Mouse (Mus musculus) left cerebral cortex, adult 8-10 months (tissue): ENCODE measurements around the gene Iars2. TPM values are rescaled to one million over a fixed set of nuclear protein-coding genes. Genes with fewer than 3 reads are reported as not detected.

Source experiments
- DNase-seq, 2 experiments: peaks; one replicate each; pipeline ENCODE4 v3.0.0; 2022; ENCODE audit warnings: low spot score in 2 of 2
- total RNA-seq, 4 experiments: library from RNA; stranded (reverse); gene quantifications; 2 replicates each; pipeline ENCODE4 v1.2.4; 2022

Iars2 gene
- total RNA-seq = 10 to 100 TPM; 34.0 to 36.4 (median 35.2) TPM

- DNase-seq = peak; percentile 86 to 90
Observed at GRCm38 (mm10) chr1:185328721-185329610, at the start of gene Iars2. TSS of gene Iars2 (minus strand) at chr1:185329396.

DNA sequence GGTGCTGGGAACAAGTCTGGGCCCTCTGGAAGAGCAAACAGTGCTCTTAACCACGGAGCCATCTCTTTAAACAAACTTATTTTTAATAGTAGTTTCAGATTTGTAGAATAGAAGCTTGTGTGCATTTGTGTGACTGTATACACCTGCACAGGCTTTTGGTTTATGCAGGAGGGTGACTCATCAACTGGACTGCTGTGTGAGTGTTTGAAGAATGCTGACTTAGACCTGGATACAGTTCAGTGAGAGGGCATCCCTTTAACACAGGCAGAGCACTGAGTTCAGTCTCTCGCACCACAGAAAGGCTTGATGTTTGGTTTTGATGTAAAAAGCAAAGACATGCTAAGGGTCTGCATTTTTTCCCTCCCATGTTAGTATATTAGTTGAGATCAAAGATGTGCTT lies 48.2 kb upstream of the Iars2 start:
- DNase-seq = no peak

- DNase-seq = peak in 1 of 2 experiments; percentile 35
Observed at GRCm38 (mm10) chr1:185376390-185376789, 47.2 kb upstream of the Iars2 start.

- DNase-seq = no peak
Observed at GRCm38 (mm10) chr1:185369979-185370378, 40.8 kb upstream of the Iars2 start.

DNA sequence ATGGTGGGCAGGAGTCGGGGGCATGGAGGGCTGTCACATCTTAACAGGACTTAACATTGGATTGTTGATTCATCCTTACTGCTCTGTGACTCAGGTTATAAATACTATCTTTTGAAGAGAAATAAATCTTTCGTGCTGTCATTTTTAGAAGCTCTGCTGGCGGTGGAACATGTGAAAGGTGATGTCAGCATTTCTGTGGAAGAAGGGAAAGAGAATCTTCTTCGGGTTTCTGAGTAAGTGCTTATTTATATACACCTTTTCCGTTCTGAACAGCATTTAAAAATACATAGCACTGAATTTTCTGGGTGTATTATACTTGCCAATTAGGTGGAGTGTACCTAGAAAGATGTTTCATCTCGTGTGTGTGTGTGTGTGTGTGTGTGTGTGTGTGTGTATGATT lies 38.2 kb upstream of the Iars2 start:
- DNase-seq = no peak

DNA sequence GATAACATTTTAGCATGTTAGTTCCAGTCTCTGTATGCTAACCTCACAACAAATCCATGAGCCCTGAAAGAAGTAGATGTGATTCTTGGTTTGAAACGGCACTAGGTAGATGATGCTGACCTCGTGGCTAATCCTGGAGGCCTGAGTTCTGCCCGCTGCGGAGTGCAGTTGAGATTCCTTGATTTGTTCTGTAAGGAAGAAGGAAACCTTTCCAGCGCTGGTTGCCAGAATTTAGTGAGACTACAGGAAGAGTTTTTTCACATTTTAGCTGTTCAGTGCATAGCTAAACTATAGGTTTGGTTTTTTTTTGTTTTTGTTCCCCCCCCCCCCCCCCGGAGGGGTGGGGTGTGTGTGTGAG lies 35.0 kb upstream of the Iars2 start:
- DNase-seq = no peak

- DNase-seq = peak in 1 of 2 experiments; percentile 36
Observed at GRCm38 (mm10) chr1:185363526-185364182, 34.5 kb upstream of the Iars2 start.

DNA sequence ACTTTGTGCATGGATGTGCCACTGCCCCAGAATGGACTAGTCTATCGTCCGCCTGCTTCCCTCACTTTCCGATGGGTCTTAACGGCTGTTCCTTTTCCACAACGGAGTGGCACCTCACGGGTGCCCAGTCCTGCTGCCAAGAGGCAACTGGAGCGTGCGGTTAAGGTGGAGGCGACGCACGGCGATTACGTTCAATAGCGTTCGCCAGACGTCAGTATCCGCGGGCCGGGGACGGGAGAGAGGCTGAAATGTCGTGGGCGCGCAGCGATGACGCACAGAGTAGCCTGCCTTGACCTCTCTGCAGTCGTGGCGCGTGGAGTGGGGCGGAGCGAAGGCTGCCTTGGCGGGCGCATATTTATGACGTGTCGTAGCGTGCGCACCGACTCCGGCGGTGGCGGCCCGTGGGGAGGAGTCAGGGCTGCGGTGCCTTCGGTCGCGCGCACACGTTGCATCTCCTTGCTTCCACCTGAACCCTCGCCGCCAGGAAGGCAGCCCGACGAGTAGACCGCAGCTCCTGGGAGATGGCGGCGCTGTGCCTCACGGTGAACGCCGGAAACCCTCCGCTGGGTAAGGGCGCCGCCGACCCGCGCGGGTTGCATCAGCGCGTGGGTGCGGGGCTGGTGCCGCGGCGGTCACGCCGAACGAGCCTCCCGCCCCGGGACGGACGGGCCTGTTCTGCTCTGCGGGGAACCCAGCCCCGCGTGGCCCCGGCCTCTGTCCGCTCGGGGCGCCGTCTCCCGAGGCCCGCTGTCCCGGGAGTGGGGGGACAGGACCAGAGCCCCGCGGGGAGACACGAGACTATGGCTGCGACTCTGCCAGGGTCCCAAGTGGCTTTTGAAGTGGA lies 33.7 kb upstream of the Iars2 start, which contains the start of gene Eprs:
Eprs (plus strand) TSS at position 368 of the 844 bp plus-strand sequence.
- peak; percentile 97 to 98 for DNase-seq

- DNase-seq = no peak
Observed at GRCm38 (mm10) chr1:185358211-185358610, 29.0 kb upstream of the Iars2 start.

DNA sequence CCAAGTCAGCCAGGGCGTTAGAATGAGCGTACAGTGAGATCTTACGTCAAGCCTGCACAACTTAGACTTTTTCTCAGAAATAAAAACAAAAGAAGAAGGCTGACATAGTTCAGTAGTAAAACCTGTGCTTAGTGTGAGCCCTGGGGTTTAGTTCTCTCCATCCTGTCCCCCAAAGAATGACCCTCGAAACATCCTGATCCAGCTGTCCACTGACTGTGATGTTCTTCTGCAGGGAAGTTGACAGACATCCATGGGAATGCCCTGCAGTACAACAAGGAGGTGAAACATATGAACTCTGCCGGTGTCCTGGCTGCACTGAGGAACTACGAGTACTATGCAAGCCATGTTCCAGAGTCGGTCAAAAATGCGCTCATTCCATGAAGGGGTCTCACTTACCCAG lies 27.1 kb upstream of the Iars2 start:
- DNase-seq = no peak

- no peak for DNase-seq
Observed at GRCm38 (mm10) chr1:185354731-185355130, 25.5 kb upstream of the Iars2 start.

- no peak for DNase-seq
Observed at GRCm38 (mm10) chr1:185353351-185353750, 24.2 kb upstream of the Iars2 start.

DNA sequence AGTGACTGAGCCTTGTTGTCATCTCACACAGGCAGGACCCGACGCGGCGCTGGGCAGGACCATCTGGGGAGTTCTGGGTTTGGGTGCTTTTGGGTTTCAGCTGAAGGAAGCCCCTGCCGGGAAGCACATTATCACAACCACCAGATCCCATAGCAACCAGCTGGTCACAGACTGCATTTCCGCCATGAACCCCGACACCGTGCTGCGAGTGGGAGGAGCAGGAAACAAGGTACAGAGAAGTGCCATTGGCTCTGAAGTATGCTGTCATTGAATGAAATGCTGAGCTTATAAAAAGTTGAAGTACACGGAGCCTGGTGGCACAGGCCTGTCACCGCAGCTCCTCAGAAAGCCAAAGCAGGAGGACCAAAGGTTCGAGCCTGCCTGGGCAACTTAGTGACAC lies 23.0 kb upstream of the Iars2 start:
- no peak for DNase-seq

- no peak for DNase-seq
Observed at GRCm38 (mm10) chr1:185350611-185351010, 21.4 kb upstream of the Iars2 start.

DNA sequence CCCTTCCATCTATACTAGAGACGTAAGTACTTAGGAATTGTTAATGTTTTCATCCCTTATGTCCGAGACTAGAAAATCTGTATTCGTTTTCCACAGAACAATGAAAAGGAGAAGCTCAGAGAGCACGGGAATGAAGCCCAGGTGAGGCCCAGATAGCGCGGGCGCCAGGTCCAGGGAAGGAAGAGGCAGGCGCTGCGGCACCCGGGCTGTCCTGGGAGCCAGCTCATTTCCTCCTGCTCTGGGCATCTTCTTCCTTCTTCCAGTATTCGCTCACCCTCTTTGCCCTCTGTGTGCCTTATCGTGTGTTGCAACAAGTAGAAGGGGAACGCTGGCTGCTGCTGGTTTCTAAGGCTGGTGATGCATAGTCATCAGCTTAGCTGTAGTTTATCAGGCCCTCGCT lies 20.5 kb upstream of the Iars2 start:
- no peak for DNase-seq

GRCm38 (mm10) chr1:185346188-185346587 lies 17.0 kb upstream of the Iars2 start:
- no peak for DNase-seq

DNA sequence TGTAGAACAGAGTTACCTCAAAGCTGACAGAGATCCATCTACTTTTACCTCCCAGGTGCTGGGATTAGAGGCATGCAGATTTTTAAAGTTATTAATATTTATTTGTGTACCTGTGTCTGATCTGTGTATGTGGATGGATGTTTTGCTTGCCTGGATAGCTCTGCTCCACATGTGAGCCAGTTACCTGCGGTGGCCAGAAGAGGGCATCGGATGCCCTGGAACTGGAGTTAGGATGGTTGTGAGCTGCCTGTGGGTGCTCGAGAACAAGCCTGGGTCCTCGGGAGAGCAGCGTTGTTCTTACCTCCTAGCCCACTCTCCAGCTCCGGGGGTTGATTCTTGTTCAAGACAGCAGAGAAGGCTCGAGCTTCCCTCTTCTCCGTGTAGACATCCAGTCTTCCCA lies 14.2 kb upstream of the Iars2 start:
- DNase-seq = no peak

DNA sequence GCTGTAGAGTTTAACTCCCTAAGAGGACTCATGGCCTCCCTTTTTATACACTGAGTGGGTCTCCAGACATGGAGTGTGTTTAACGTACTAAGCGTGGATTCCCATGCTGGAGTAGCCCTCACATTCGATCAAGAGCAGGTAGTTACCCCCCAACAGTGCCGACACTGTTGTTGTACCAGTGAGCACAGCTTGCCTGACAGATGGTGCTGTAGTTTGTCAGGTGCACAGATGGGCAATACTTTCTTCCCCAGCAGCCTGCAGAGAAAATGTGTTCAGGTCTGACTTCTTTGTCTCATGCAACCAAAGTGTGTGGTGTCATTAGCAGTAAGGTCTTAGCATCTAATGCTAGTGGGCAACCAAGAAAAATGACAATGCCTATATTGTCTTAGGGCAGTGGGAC lies 13.2 kb upstream of the Iars2 start:
- DNase-seq = no peak

GRCm38 (mm10) chr1:185336535-185336934 lies 7.3 kb upstream of the Iars2 start:
- DNase-seq = no peak

- DNase-seq = no peak
Observed at GRCm38 (mm10) chr1:185335231-185335765, 6.1 kb upstream of the Iars2 start.

DNA sequence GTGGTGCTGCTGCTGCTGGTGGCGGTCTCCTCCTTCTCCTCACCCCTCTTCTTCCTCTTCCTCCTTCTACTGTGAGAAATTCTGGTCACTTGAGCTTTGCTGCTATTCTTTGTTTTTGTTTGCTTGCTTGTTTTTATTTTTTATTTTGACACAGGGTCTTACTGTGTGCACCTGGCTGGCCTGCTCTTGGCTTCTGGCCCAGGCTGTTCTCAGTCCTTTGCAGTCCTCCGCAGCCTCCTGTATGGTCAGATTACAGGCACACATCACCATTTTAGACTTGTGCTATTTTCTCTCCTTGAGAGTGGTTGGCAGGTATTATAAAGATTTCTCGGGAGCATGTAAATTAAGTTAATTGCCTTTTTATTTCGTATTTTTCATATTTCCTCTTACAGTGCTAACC lies 4.9 kb upstream of the Iars2 start:
- no peak for DNase-seq

DNA sequence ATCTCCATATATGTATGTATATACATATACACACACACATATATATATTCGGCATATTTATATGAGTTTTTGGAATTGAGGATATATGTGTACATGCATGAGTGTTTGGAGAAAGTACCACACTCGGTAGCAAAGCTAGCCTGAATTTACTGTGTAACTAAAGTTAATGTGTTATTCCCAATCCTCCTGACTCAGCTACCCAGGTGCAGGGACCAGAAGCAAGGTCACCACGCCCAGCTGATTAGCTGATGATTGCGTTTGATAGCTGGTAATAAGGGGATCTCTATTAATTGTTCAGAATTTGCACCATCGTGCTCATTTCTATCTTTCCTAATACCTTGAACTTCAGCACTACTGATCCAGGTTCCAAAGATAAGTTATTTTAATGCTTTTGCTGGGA lies 4.5 kb upstream of the Iars2 start:
- no peak for DNase-seq
